Mouse (Mus musculus) cerebellum, adult 11-12 months (tissue): Measurements from ENCODE around the gene Olfr458.
"Not testable (repeated sequence)": the region's sequence is repeated elsewhere in the genome, so short reads cannot be mapped to it uniquely, and the experiment has no call there.

Source experiments
- DNase-seq: peaks from one replicate; pipeline ENCODE4 v3.0.0; 2022

The Olfr458 gene

DNA sequence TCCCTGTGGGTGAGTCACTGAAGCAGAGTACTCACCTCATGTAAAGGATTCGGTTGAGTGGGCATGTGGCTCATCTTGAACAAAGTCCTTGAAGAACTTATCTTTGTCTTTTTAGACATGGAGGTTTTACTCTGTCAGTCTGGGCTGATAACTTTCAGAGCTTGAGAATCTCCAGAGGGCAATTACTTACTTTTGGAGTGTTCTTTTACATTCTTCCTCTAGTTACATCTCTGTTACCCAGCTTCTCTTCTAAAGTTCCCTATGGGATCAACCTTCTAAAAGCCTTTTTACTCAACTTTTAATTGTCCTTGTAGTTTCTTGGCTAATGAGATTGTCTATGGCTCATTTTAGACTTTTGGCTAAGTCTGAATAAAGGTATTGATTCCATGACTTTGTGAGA is at the start of gene Olfr458:
Olfr458 (minus strand) TSS at position 101 of the 400 bp plus-strand sequence.
- no peak for DNase-seq

DNA sequence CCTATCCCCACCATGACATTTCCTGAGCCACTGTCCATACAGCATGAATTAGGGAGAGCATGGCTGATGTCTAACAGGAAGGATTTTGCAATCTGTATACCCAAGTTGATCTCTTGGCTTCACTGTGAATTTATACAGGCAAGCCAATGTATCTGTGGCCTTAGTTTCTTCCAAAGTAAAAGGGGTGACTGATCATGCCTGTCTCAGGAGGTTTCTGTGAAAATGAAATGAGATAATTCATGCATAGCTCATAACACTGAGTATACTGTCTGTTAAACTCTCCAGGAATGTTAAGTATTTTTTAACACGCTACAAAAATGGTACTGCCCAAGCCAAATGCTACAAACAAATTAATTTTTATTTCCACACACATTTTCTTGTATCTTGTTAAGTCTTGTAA is 48.5 kb upstream of the Olfr458 start:
- no peak for DNase-seq

DNA sequence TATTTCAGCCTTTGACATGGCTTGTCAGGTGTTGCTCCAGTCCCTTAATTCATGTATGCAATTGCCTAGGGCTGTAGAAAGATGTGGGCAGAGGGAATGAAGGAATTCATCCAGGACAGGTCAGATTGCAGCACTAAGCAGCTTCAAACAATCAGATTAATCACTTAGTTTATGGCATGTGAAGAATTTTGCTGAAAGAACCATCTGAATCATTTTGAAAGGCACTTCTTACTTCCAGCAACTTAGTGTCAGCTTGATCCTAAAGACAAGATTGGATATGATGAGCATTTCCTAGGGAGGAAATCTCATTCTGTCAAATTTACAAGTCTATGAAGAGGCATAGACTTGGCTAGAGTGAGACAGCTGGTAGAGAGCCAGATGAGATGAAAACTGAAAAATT is 44.3 kb upstream of the Olfr458 start:
- DNase-seq: no peak

DNA sequence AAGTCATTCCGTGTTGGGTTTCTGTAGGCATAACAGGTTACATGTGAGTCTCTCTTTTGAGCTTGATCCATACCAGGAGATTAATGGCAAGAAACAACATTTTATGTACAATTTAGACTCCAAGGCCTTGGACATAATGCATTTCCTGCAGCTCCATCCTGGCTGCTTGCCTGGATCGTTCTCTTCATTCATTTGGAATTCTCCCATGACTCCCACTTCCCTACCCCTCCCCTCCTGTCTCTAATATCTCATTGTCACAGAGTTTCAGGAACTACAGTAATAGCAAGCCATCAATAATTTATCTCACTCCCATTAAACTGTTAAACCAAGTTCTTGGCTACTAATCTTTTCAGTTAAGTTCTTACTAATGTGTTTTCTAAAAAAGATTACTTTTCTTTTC is 38.5 kb upstream of the Olfr458 start:
- DNase-seq: no peak

DNA sequence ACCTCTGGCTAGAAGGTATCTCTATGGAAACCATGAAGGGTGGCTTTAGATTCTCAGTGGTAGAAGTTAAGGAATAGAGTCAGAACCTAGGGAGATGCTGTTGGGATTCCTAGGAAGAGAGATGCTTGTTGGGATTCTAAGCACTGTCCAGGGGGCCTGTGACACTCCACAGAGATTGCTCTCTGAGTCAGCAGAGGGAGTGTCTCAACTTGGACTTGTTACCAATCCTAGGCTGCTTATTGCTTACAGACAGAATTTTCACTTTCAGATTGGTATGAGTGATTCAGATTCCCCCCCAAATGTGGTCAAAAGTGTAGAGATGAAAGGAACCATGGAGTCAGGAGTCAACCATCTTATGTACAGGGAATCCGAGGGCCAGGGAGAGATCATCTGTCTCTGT is 24.7 kb upstream of the Olfr458 start:
- no peak for DNase-seq

DNA sequence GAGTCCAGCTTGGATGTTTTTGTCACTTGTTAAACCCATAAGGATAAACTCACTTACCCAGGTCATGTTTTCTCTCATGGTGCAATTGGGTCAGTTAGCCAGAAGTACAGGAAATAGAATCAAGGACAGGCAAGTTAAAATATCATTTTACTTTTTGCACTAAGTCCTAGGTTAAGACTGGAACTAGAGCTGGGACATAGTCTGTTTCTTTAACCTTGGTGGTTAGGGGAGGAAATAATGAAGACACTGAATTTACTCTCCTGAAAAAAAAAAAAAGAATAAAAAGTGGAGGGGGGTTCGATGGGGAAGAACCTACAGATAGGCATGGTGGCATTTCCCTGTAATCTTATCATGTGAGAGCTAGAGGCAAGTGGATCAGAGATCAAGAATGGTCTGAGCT is 22.1 kb upstream of the Olfr458 start, which contains the start of gene Olfr456:
Olfr456 (minus strand) TSS at position 101 of the 400 bp plus-strand sequence.
- no peak for DNase-seq

DNA sequence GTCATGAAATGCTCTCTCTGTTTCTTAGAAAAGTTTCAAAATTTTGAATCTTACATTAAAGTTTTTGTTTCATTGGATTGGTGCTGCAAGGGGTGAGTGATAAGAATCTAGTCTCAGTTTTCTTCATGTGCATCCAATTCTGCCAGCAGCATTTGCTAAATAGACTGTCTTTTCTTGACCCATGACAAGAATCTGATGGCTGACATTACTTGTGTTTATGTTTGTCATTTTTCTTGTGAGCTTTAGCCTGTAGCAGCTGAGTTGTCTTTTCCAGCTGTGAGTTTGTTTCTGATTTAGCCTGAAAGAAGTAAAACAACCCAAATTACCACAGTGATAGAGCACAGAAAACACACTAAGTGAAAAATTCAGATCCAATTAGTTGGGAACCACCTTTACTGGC is 19.6 kb upstream of the Olfr458 start:
- no peak for DNase-seq

DNA sequence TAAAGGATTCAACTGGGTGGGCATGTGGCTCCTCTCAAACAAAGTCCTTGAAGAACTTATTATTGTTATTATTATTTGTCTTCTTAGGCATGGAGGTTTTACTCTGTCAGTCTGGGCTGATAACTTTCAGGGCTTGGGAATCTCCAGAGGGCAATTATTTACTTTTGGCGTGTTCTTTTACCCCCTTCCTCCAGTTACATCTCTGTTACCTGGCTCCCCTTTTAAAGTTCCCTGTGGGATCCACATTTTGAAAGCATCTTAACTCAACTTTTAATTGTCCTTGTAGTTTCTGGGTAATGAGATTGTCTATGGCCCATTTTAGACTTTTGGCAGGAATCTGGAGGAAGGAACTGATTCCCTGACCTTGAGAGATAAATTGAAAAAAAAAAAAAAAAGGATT is 11.2 kb upstream of the Olfr458 start, which contains the start of gene Olfr457:
Olfr457 (minus strand) TSS at position 101 of the 400 bp plus-strand sequence.
- DNase-seq: no peak

DNA sequence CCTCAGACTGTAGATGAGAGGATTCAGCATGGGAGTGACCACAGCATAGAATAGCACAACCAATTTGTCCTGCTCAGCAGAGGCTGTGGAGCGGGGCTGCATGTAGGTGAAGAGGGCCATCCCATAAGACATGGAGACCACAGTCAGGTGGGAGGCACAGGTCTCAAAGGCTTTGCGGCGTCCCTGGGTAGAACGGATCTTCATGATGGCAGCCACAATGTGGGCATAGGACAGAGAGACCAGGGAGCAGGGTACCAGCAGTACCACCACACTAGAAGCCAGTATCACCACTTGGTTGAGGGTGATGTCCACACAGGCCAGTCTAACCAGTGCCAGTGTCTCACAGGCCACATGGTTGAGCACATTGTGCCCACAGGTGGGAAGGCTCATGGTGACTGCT is 6.3 kb upstream of the Olfr458 start:
- DNase-seq: not testable (repeated sequence)

DNA sequence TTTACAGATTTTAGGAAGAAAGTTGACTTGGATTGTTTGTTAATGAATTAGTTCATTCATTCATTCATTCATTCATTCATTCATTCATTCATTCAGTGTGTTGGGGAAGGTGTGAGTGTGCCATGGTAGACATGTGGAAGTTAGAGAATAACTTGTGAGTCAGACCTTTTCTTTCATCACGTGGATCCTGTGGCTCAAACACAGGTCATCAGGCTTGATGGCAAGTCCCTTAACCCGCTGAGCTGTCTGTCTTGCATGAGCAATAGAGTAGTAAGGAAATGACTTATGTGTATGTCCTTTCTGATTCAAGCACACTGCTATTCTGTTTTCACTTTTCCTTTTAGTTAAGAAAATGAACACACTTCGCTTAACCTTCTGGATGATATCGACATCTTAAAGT is 5.5 kb upstream of the Olfr458 start:
- DNase-seq: no peak

DNA sequence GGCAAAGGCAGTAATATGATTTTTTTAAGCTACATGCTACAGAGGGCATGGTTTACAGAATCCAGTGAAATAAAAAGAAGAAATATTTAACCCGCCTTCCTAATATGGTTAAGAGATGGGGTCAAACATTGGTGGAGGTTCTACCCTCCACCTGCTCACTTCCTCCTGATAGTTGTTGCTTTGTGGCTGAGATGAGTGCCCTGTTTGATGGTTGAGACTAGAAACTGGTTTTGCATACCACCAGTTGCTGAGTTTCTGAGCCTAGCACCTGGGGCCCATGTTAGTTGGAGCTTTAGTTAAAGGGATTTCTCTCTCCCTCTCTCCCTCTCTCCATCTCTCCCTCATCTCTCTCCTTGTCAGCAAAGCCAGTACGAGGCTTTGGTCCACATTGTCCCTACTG is 17.6 kb downstream of the Olfr458 start:
- no peak for DNase-seq

DNA sequence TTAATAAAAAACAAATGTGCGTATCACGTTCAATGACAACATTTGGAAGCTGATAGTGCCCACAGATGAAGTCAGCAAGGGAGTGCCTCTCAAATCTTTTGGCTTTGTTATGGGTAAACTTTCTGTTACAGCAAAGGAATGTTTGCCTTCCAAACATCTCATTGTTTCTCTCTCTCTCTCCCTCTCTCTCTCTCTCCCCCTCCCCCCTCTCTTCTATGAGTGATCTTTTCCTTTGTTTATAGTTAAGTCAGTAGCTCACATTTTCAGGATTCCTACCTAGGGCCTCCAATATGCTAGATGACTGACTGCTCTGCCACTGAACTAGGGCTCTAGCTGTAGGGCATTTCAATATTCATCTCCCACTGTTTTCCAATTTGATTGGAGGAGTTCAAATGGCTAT is 20.5 kb downstream of the Olfr458 start:
- no peak for DNase-seq

DNA sequence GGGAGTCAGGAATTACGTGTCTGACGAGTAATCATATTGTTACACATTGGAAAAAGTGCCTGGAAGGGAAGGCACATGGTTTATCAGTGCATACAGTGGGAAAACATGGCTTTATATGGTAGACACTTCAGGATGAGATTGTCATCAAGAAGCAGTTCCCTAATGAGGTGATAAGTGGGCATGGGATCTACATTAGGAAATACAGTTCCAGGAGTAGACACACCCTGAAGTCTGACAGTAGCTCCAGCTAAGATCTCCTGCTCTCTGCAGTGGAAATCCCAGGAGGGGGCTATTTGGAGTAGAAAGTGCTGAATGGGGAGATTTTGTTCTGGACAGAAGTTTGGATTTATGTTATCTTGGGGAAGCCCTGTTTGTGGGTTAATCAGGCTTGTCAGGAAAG is 23.6 kb downstream of the Olfr458 start:
- DNase-seq: no peak

DNA sequence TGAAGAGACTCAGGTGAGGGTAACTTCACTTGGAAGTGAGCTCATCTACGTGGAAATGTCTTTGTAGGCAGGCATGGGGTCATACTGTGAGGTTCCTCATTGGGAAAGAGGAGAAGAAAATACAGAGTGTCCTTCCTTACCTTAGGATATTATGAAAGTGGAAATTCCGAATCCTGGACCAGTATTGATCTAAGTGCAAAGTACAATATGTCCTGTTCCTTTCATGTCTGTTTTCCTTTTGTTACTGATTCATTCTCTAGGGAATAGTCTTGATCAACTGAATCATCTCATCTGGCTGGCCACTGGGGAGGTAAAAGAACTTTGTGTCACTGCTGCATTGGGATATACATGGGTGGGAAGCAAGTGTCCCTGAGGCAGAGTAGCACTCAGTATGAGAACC is 29.5 kb downstream of the Olfr458 start:
- no peak for DNase-seq

DNA sequence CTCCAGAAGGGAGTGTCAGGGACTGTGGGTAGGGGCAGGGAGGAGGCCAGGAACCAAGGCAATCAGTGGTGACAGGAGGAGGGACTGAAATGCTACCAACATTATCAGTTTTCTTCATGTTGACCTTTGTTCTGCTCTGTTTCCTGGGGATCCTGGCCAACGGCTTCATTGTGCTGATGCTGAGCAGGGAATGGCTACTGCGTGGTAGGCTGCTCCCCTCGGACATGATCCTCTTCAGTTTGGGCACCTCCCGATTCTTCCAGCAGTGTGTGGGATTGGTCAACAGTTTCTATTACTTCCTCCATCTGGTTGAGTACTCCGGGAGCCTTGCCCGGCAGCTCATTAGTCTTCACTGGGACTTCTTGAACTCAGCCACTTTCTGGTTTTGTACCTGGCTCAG is 30.6 kb downstream of the Olfr458 start, which contains the start of gene Tas2r126:
Tas2r126 (plus strand) TSS at position 90 of the 400 bp plus-strand sequence.
- DNase-seq: no peak

DNA sequence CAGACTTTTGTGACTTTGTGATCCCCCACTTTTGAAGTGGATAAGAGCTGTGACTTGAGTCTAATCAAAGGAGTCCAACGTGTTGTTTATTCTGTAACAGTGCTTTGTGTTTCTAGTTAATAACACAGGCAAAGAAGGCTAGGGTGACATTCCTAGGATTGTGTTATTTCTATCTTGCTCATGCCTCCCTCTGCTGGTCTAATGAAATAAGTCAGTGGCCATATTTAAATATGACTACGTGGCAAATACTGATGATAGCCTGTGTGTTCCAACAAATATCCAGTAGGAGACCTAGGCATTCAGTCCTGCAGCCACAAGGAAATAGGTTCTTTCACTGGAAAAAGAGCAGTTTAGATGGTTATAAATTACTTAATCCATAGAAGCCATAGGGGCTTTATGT is 31.4 kb downstream of the Olfr458 start:
- DNase-seq: no peak

DNA sequence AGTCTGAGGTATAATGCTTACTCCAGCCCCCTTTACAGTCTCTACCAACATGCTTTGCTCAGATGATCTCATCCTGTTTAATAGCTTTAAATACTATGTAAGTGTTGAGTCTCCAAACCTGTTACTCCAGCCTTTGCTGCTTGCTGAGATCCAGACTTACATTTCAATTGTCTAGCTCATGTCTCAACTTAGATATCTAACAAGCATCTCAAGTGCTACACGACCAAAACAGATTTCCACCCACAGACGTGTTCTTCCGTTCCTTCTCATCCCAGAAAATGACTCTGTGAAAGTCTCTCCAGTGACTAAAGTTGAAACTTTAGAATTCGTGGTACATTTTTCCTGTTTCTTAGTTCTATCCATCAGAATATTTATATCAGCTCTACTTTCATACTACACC is 38.7 kb downstream of the Olfr458 start:
- DNase-seq: no peak

DNA sequence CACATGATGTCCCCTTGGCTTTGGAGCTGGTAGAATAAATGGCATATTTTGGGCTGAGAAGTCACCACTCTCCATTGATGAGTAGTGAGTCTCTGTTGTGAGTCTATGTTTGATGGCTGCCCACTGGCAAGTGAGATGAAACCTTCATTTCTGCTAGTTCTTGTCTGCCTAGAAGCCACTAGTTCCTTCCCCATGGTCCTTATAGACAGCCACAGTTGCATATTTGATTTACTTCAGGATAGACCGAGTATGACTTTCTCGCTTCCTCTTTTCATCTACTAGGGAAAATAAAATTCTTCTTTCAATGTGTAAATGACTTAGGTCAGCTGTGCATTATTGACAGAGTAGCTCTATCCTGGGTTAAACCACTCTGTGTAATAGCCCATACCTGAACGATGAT is 40.5 kb downstream of the Olfr458 start:
- no peak for DNase-seq

DNA sequence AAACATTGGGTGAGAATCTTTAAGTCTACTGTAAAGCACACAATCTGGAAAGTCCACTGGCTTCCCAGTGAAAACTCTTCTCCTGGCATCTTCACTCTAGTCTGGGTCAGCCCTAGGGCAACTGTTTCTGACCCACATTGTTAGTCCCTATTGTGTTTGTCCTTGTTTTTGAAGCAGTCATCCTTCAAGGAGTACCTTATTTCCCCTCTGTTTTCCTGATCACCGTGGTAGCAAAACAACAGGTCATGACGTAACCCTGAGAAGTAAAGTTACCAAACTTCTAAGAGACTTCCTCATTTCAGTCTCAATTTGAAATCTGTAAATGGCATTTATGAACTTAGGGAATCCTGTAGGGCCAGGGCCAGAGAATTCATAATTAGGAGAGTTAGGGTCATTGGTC is 43.6 kb downstream of the Olfr458 start:
- no peak for DNase-seq

DNA sequence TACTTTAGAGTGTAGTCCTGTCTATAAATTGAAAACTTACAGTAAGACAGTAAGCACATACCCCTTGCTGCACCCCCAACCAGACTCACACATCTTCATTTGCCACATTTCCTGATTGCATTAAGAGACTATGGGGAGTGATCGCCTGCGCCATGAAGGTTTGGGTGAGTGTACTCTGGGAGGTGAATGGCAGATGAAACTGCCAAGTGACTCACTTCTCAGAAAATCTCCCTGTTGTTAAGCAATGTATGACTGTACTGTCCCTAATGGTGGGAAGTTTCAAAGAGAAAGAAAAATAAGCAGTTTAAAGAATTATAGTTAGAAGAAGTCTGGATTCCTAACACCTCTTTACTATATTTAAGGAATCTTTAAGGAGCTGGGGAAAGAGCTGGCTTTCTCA is 45.6 kb downstream of the Olfr458 start:
- no peak for DNase-seq
